Mouse (Mus musculus) frontal cortex, postnatal 10 days (tissue): ENCODE measurements around the gene Lmod3.

Source experiments
- DNase-seq, 2 experiments: peaks; one replicate each; pipeline ENCODE4 v3.0.0; 2022; ENCODE audit warnings: low spot score in 2 of 2, mixed read lengths in 1 of 2

The Lmod3 gene

GRCm38 (mm10) chr6:97227067-97227847 is 25.3 kb downstream of the Lmod3 start:
- DNase-seq = no peak

GRCm38 (mm10) chr6:97226083-97226491 is 26.5 kb downstream of the Lmod3 start:
- no peak for DNase-seq

GRCm38 (mm10) chr6:97224505-97224904 is 28.1 kb downstream of the Lmod3 start:
- DNase-seq = no peak

GRCm38 (mm10) chr6:97223566-97223965 is 29.0 kb downstream of the Lmod3 start:
- DNase-seq = no peak

- no peak for DNase-seq
Observed at GRCm38 (mm10) chr6:97222931-97223467, 29.6 kb downstream of the Lmod3 start.

GRCm38 (mm10) chr6:97222321-97222720 is 30.2 kb downstream of the Lmod3 start:
- no peak for DNase-seq

- DNase-seq = peak in 1 of 2 experiments; percentile 49
Observed at GRCm38 (mm10) chr6:97221205-97222025, 31.1 kb downstream of the Lmod3 start.

- DNase-seq = no peak
Observed at GRCm38 (mm10) chr6:97220672-97221071, 31.9 kb downstream of the Lmod3 start.

- no peak for DNase-seq
Observed at GRCm38 (mm10) chr6:97216154-97216821, 36.3 kb downstream of the Lmod3 start.

- DNase-seq = peak in 1 of 2 experiments; percentile 40
Observed at GRCm38 (mm10) chr6:97211981-97212380, 40.6 kb downstream of the Lmod3 start.

GRCm38 (mm10) chr6:97210962-97211601 is 41.5 kb downstream of the Lmod3 start:
- no peak for DNase-seq

- DNase-seq = peak; percentile 80 to 86
Observed at GRCm38 (mm10) chr6:97210191-97210961, 42.2 kb downstream of the Lmod3 start, which contains the start of gene Arl6ip5. Arl6ip5 (plus strand) TSS chr6:97210689.

GRCm38 (mm10) chr6:97209751-97210150 is 42.8 kb downstream of the Lmod3 start:
- no peak for DNase-seq

- DNase-seq = no peak
Observed at GRCm38 (mm10) chr6:97209201-97209600, 43.4 kb downstream of the Lmod3 start.

- DNase-seq = no peak
Observed at GRCm38 (mm10) chr6:97208406-97208805, 44.2 kb downstream of the Lmod3 start.

GRCm38 (mm10) chr6:97207085-97207484 is 45.5 kb downstream of the Lmod3 start:
- no peak for DNase-seq

- peak; percentile 97 to 98 for DNase-seq
Observed at GRCm38 (mm10) chr6:97205439-97205885, 47.1 kb downstream of the Lmod3 start, which contains the start of gene Uba3. Uba3 (minus strand) TSS chr6:97205647.

- DNase-seq = peak in 1 of 2 experiments; percentile 43
Observed at GRCm38 (mm10) chr6:97204952-97205351, 47.6 kb downstream of the Lmod3 start.

GRCm38 (mm10) chr6:97204252-97204869 is 48.2 kb downstream of the Lmod3 start:
- no peak for DNase-seq

- DNase-seq = no peak
Observed at GRCm38 (mm10) chr6:97202477-97202876, 50.1 kb downstream of the Lmod3 start.
